Mouse (Mus musculus): ENCODE data around the gene Psmb10. TPM values are rescaled to one million over a fixed set of nuclear protein-coding genes. Genes with fewer than 3 reads are reported as not detected.

Gene Psmb10
- total RNA-seq, 2 experiments from 2014 or later = 70.2 to 82.5 TPM

Small RNA genes lying within 50 kb of the gene (microRNA-seq; reads per million reads assigned to microRNA genes)
- 0 reads per million in 2 experiments for gene Mir7074

Other genes starting within 250 kb of the Psmb10 start
- 10 to 100 TPM; 45.4 to 49.4 TPM for gene Acd, start 237.3 kb downstream of the Psmb10 start, total RNA-seq (2021)
- 10 to 100 TPM; 38.6 to 39.7 TPM for gene Pard6a, start 237.3 kb downstream of the Psmb10 start, total RNA-seq (2021)
- gene 4933405L10Rik, start 230.8 kb downstream of the Psmb10 start, total RNA-seq (2021) = not detected
- 10 to 100 TPM; 11.3 to 13.2 TPM for gene Enkd1, start 230.2 kb downstream of the Psmb10 start, total RNA-seq (2021)
- 10 to 100 TPM; 25.2 to 30.7 TPM for gene Gfod2, start 179.8 kb downstream of the Psmb10 start, total RNA-seq (2021)
- 10 to 100 TPM; 23.6 to 25.0 TPM for gene Ranbp10, start 111.1 kb downstream of the Psmb10 start, total RNA-seq (2021)
- under 1 TPM; 0.33 to 0.53 TPM for gene Tsnaxip1, start 110.7 kb downstream of the Psmb10 start, total RNA-seq (2021)
- gene Cenpt, start 85.2 kb downstream of the Psmb10 start, total RNA-seq (2021) = 10 to 100 TPM; 23.9 to 25.4 TPM
- 10 to 100 TPM; 32.1 to 34.2 TPM for gene Thap11, start 83.3 kb downstream of the Psmb10 start, total RNA-seq (2021)
- 10 to 100 TPM; 23.3 to 42.6 TPM for gene Nutf2, start 77.9 kb downstream of the Psmb10 start, total RNA-seq (2021)
- 10 to 100 TPM; 59.5 to 63.9 TPM for gene Edc4, start 57.6 kb downstream of the Psmb10 start, total RNA-seq (2021)
- gene Nrn1l, start 44.9 kb downstream of the Psmb10 start, total RNA-seq (2021) = 1 to 10 TPM in 1 of 2 experiments, under 1 TPM in 1; 0.66 to 1.5 TPM
- gene Pskh1, start 38.0 kb downstream of the Psmb10 start, total RNA-seq (2021) = 1 to 10 TPM; 8.1 to 8.3 TPM
- gene Ctrl, start 4.6 kb downstream of the Psmb10 start, total RNA-seq (2021) = under 1 TPM; 0.85 to 0.91 TPM
- 10 to 100 TPM; 30.1 to 30.7 TPM for gene Lcat, start 4.9 kb upstream of the Psmb10 start, total RNA-seq (2021)
- gene Slc12a4, start 27.7 kb upstream of the Psmb10 start, total RNA-seq (2021) = 10 to 100 TPM; 28.3 to 32.2 TPM
- gene Dpep3, start 41.0 kb upstream of the Psmb10 start, total RNA-seq (2021) = not detected
- 10 to 100 TPM; 20.9 to 21.5 TPM for gene Dus2, start 52.9 kb upstream of the Psmb10 start, total RNA-seq (2021)
- gene Dpep2nb, start 67.5 kb upstream of the Psmb10 start, total RNA-seq (2021) = not detected
- 10 to 100 TPM; 12.7 to 14.7 TPM for gene Ddx28, start 73.4 kb upstream of the Psmb10 start, total RNA-seq (2021)
- 1 to 10 TPM; 9.9 TPM for gene Nfatc3, start 120.4 kb upstream of the Psmb10 start, total RNA-seq (2021)
- gene Esrp2, start 198.5 kb upstream of the Psmb10 start, total RNA-seq (2021) = under 1 TPM in 1 of 2 experiments, not detected in 1; 0.29 TPM
- 10 to 100 TPM; 18.7 to 20.1 TPM for gene Pla2g15, start 212.0 kb upstream of the Psmb10 start, total RNA-seq (2021)
- 10 to 100 TPM; 23.2 to 26.2 TPM for gene Slc7a6, start 230.4 kb upstream of the Psmb10 start, total RNA-seq (2021)

Measured in layer of hippocampus, postnatal 10 days (tissue).